Mouse (Mus musculus) stomach, postnatal 0 days (tissue): ENCODE data around the gene Cldn9.

Experiments
- CTCF ChIP-seq: IDR thresholded peaks from 2 replicates; pipeline ENCODE4 v1.5.1; 2016; ENCODE audit warnings: antibody characterized with exemption, low read depth, mild to moderate bottlenecking, moderate library complexity
- EP300 ChIP-seq: optimal IDR thresholded peaks from 2 replicates; pipeline ENCODE3; 2016; ENCODE audit warnings: antibody characterized with exemption

GRCm38 (mm10) chr17:23671519-23671918 is 12.3 kb downstream of the Cldn9 start:
- TF ChIP-seq CTCF, result no peak
- TF ChIP-seq EP300, result no peak
